Mouse (Mus musculus): Measurements from ENCODE around the gene Prr15.

DNA sequence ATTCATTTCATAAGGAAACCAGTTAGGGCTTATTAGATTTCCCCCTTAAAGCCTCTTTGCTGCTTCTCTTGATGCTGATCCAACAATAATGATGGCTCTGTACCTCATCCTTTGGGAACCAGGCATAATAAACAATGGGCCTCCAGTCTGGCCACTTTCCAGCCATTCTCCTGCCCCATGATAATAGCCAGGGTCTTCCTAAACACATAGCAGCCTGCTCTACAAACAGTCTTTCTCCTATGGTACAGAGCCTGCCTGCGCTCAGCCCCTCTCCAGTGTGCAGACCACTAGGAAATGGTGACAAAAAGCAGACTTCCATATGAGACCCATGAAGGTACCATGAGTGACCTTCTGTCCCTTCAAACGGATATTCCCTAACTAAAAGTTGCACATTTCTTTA is 26.2 kb upstream of the Prr15 start:
- TF ChIP-seq GATA1 (IDR thresholded peaks at IDR 0.05; ENCODE audit: borderline replicate concordance, low read length) (no peak), FLI1 (IDR thresholded peaks at IDR 0.05; ENCODE audit: low read length) (no peak)

Data from megakaryocyte, embryonic 14.5 days (primary cell).